Mouse (Mus musculus) spleen, adult 2 months (tissue): Measurements from ENCODE around the gene Cops6.

Source experiments
- CTCF ChIP-seq: fragments of 200-500 bp; IDR thresholded peaks from 2 replicates; pipeline ENCODE4 v1.5.1; 2011; ENCODE audit warnings: mild to moderate bottlenecking, inconsistent platforms; ENCODE audit not compliant: insufficient read depth, insufficient read length, insufficient replicate concordance; ENCODE audit errors: extremely low read depth
- POLR2A ChIP-seq: fragments of 200-500 bp; IDR thresholded peaks from 2 replicates; pipeline ENCODE4 v1.6.1; 2011; ENCODE audit warnings: low read depth, low read length, inconsistent platforms

GRCm38 (mm10) chr5:138137257-138137656 is 23.6 kb upstream of the Cops6 start:
- TF ChIP-seq CTCF, result no peak
- TF ChIP-seq POLR2A, result no peak
